Mouse (Mus musculus): Measurements from ENCODE around the gene Nrbp1. TPM values are rescaled to one million over a fixed set of nuclear protein-coding genes. Genes with fewer than 3 reads are reported as not detected.

Nrbp1 gene
- polyA plus RNA-seq, 1 experiment from 2014 or later = 44.9 TPM

DNA sequence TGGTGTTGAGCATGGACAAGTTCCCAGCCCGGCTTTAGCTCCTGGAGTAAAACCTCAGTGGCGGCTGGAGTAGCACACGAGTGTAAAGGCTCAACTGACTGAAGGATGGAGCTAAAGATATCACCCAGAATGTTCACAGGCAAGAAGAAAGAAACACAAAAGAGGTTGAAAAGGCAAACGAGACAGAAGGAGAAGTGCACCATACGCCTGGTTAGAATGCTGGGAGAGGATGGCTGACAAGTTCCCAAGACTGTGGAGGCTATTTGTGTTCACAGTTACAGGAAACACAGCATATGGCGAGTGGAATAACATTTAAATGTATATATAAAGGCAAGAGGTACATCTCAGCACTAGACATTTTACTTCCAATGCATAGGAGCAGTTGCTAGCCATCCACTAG, 32.4 kb downstream of the Nrbp1 start:
- ATAC-seq (ENCODE audit: low read depth) = no peak
- 61% methylated on average over 6 of the region's 6 CpGs for WGBS (ENCODE audit: insufficient replicate concordance)

GRCm38 (mm10) chr5:31279245-31279988, 38.8 kb downstream of the Nrbp1 start:
- H3K9me3 ChIP-seq (replicated peaks; ENCODE audit: control insufficient read depth, low read length) = no peaks in the 10 kb centered on the region
- no peaks in the 10 kb centered on the region for H3K36me3 ChIP-seq (ENCODE audit: control insufficient read depth, insufficient read depth)
- no peak overlapping the region for H3K4me3 ChIP-seq (ENCODE audit: low read depth, low read length)
- WGBS (ENCODE audit: insufficient replicate concordance) = 58% methylated on average over 20 of the region's 20 CpGs
- H3K9ac ChIP-seq (ENCODE audit: low read depth, low read length) = no peak overlapping the region
- no peaks in the 10 kb centered on the region for H3K4me1 ChIP-seq (ENCODE audit: control insufficient read depth, low read depth, low read length)
- no peak for ATAC-seq (ENCODE audit: low read depth)
- H3K4me2 ChIP-seq (ENCODE audit: low read depth, low read length) = no peak overlapping the region
- H3K27me3 ChIP-seq (ENCODE audit: control insufficient read depth, insufficient read depth, low read depth, low read length) = no peaks in the 10 kb centered on the region
- no peak overlapping the region for H3K27ac ChIP-seq (ENCODE audit: low read length)

More for the DNA sequence above, 32.4 kb downstream of the Nrbp1 start:
- Histone ChIP-seq H3K27me3 (ENCODE audit: control insufficient read depth, insufficient read depth, low read depth, low read length) (no peaks in the 10 kb centered on the region), H3K27ac (ENCODE audit: low read length) (no peak overlapping the region), H3K4me1 (ENCODE audit: control insufficient read depth, low read depth, low read length) (no peaks in the 10 kb centered on the region), H3K36me3 (ENCODE audit: control insufficient read depth, insufficient read depth) (no peaks in the 10 kb centered on the region), H3K9me3 (replicated peaks; ENCODE audit: control insufficient read depth, low read length) (no peaks in the 10 kb centered on the region), H3K4me2 (ENCODE audit: low read depth, low read length) (no peak overlapping the region), H3K4me3 (ENCODE audit: low read depth, low read length) (no peak overlapping the region), H3K9ac (ENCODE audit: low read depth, low read length) (no peak overlapping the region)

GRCm38 (mm10) chr5:31288225-31288624, 47.6 kb downstream of the Nrbp1 start:
- no peak for ATAC-seq (ENCODE audit: low read depth)
- Histone ChIP-seq H3K27ac (ENCODE audit: low read length) (no peak overlapping the region), H3K4me1 (ENCODE audit: control insufficient read depth, low read depth, low read length) (peaks cover 11% of the 10 kb centered on the region), H3K4me2 (ENCODE audit: low read depth, low read length) (no peak overlapping the region), H3K9me3 (replicated peaks; ENCODE audit: control insufficient read depth, low read length) (no peaks in the 10 kb centered on the region), H3K27me3 (ENCODE audit: control insufficient read depth, insufficient read depth, low read depth, low read length) (no peaks in the 10 kb centered on the region), H3K36me3 (ENCODE audit: control insufficient read depth, insufficient read depth) (no peaks in the 10 kb centered on the region), H3K9ac (ENCODE audit: low read depth, low read length) (no peak overlapping the region), H3K4me3 (ENCODE audit: low read depth, low read length) (no peak overlapping the region)
- 27% methylated on average over 4 of the region's 4 CpGs for WGBS (ENCODE audit: insufficient replicate concordance)

DNA sequence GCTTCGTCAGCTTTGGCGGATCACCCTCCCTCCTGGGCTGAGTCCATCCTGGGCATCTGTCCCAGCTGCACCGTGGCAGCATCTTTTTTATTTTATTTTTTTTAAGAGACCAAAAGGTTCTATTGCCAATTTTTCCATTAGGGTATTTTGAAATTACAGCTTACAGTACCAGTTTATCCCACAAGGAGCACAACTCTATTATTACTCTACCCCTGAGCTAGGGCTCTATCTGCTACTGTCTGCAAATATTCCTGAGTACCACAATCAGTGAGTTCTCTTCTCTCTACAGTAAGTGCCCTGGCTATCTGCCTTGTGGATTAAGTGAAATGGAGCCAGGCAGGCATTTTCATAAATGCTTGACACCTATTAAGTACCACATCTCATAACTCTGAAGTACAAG, 48.0 kb downstream of the Nrbp1 start:
- Histone ChIP-seq H3K9ac (ENCODE audit: low read depth, low read length) (no peak overlapping the region), H3K27ac (ENCODE audit: low read length) (no peak overlapping the region), H3K4me1 (ENCODE audit: control insufficient read depth, low read depth, low read length) (peaks cover 11% of the 10 kb centered on the region), H3K36me3 (ENCODE audit: control insufficient read depth, insufficient read depth) (no peaks in the 10 kb centered on the region), H3K27me3 (ENCODE audit: control insufficient read depth, insufficient read depth, low read depth, low read length) (no peaks in the 10 kb centered on the region; the same call in 1 of the 2 replicates), H3K4me2 (ENCODE audit: low read depth, low read length) (no peak overlapping the region), H3K9me3 (replicated peaks; ENCODE audit: control insufficient read depth, low read length) (no peaks in the 10 kb centered on the region), H3K4me3 (ENCODE audit: low read depth, low read length) (no peak overlapping the region)
- ATAC-seq (ENCODE audit: low read depth) = no peak
- 62% methylated on average over 3 of the region's 3 CpGs for WGBS (ENCODE audit: insufficient replicate concordance)

DNA sequence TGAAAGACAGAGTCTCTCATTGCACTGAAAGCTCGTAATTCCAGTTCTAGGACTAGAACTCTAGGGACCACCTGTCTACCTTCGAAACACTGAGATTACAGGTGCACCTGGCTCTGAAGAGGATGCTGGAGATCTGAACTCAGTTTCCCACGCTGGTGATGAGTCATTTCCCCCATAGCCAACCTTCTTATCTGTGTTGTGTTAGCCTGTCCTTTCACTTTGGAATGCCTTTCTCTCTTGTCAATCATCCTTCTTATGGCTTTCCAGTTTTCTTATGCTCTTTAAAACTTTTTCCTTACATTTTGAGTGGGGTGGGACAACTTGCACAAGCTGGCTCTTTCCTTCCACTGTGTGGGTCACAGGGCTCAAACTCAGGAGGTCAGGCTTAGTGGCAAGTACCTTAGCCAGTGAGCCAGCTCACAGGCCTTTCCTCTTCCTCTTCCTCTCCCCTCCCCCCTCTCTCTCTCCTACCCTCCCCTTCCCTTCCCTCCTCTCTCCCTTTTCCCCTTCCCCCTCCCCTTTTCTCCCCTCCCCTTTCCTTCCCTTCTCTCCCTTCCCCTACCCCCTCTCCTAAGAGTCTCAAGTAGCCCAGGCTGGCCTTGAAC, 49.1 kb downstream of the Nrbp1 start:
- Histone ChIP-seq H3K27me3 (ENCODE audit: control insufficient read depth, insufficient read depth, low read depth, low read length) (peaks cover 4% of the 10 kb centered on the region), H3K4me2 (ENCODE audit: low read depth, low read length) (no peak overlapping the region), H3K9ac (ENCODE audit: low read depth, low read length) (no peak overlapping the region), H3K27ac (ENCODE audit: low read length) (no peak overlapping the region), H3K4me3 (ENCODE audit: low read depth, low read length) (no peak overlapping the region), H3K36me3 (ENCODE audit: control insufficient read depth, insufficient read depth) (no peaks in the 10 kb centered on the region), H3K9me3 (replicated peaks; ENCODE audit: control insufficient read depth, low read length) (no peaks in the 10 kb centered on the region), H3K4me1 (ENCODE audit: control insufficient read depth, low read depth, low read length) (peaks cover 11% of the 10 kb centered on the region)
- ATAC-seq (ENCODE audit: low read depth) = no peak
- WGBS (ENCODE audit: insufficient replicate concordance) = 44% methylated on average over 3 of the region's 3 CpGs

DNA sequence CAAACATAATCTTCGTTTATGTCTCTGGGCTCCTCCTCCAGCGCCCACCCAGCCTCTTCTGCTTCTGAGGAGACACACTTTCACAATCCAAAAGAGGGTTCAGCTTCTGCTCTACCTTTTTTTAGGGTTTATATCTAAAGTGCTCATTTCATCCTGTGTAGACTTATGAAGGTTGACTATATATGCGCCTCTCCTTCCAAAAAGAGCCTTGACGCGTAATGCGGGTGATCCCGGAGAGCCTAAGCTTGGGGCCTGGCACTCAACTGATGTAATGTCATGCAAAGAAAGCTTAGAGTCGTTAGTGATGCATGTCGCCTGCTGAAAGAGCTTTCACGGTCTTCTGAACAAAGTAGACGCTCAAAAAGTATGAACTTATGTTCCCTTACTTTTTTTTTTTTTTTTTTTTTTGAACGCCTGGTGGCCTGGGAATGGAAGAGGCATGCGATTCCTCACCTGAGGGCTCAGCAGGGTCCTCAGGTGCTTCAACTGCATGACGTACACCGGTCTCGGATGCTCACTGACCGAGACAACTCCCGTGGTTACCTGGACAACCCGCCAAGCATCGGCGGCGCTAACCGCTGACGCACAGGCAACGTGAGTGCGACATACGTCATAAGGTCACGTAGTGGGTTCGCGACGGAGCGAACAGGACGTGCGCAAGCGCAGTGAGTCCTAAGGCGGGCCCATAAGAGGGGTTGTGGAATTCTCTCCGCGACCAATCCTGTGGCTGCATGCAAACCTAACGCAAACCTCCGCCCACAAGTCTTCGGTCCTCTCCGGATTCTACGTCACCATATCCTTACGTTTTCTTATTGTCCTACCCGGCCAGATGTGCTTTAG, 50.1 kb downstream of the Nrbp1 start, which contains the start of gene Ift172:
Gene Ift172 (minus strand): TSS at position 596 of the 840 bp plus-strand sequence.
- Histone ChIP-seq H3K9me3 (replicated peaks; ENCODE audit: control insufficient read depth, low read length) (no peaks in the 10 kb centered on the region), H3K27ac (ENCODE audit: low read length) (peak within 1 kb of the TSS; percentile 77), H3K36me3 (ENCODE audit: control insufficient read depth, insufficient read depth) (no peaks in the 10 kb centered on the region), H3K4me3 (ENCODE audit: low read depth, low read length) (peak within 1 kb of the TSS; percentile 66), H3K4me1 (ENCODE audit: control insufficient read depth, low read depth, low read length) (peaks cover 15% of the 10 kb centered on the region), H3K27me3 (ENCODE audit: control insufficient read depth, insufficient read depth, low read depth, low read length) (peaks cover 15% of the 10 kb centered on the region), H3K9ac (ENCODE audit: low read depth, low read length) (peak within 1 kb of the TSS; percentile 69), H3K4me2 (ENCODE audit: low read depth, low read length) (peak within 1 kb of the TSS; percentile 90)
- ATAC-seq (ENCODE audit: low read depth) = peak; percentile 98
- WGBS (ENCODE audit: insufficient replicate concordance) = 2% methylated on average over 45 of the region's 45 CpGs

GRCm38 (mm10) chr5:31291361-31291688, 50.7 kb downstream of the Nrbp1 start:
- Histone ChIP-seq H3K4me3 (ENCODE audit: low read depth, low read length) (peak overlapping the region; percentile 66), H3K36me3 (ENCODE audit: control insufficient read depth, insufficient read depth) (no peaks in the 10 kb centered on the region), H3K9me3 (replicated peaks; ENCODE audit: control insufficient read depth, low read length) (no peaks in the 10 kb centered on the region), H3K9ac (ENCODE audit: low read depth, low read length) (peak overlapping the region; percentile 69), H3K4me2 (ENCODE audit: low read depth, low read length) (peak overlapping the region; percentile 90), H3K27ac (ENCODE audit: low read length) (peak overlapping the region; percentile 77), H3K27me3 (ENCODE audit: control insufficient read depth, insufficient read depth, low read depth, low read length) (peaks cover 20% of the 10 kb centered on the region), H3K4me1 (ENCODE audit: control insufficient read depth, low read depth, low read length) (peaks cover 15% of the 10 kb centered on the region)
- 7% methylated on average over 9 of the region's 9 CpGs for WGBS (ENCODE audit: insufficient replicate concordance)
- ATAC-seq (ENCODE audit: low read depth) = peak; percentile 28

DNA sequence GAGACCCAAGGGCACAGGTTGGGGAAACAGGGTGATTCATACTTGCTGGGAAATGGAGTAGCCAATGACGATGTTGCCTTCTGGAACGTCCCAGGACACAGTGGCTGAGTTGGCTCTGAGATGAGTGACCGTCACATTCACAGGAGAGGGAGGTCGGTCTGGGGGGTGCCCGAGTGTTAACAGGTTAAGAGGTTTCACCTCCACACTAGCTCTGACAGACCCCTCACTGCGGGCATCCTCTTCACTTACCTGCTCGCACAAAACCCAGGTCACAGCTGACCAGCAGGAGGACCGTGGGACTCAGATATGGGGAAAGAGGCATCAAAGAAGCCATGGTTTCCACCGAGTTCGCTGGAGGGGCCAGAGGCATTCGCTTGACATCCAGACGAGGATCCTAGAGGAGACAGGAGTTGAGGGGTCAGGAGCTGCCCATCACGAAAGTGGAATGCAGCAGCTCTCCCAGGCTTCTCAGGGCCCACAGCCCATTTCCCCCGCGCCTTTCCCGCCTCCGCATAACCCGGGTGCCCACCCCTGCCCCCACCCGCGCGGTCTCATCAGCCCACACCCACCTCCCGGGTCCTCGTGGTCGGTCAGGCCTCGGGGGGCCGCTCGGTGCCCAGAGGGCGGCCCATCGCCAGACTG, 54.4 kb downstream of the Nrbp1 start:
- no peak for ATAC-seq (ENCODE audit: low read depth)

More for the DNA sequence above, 54.4 kb downstream of the Nrbp1 start:
- Histone ChIP-seq H3K9ac (ENCODE audit: low read depth, low read length) (peak overlapping the region; percentile 43), H3K4me1 (ENCODE audit: control insufficient read depth, low read depth, low read length) (peaks cover 14% of the 10 kb centered on the region), H3K27me3 (ENCODE audit: control insufficient read depth, insufficient read depth, low read depth, low read length) (peaks cover 28% of the 10 kb centered on the region), H3K4me2 (ENCODE audit: low read depth, low read length) (peak overlapping the region; percentile 69), H3K9me3 (replicated peaks; ENCODE audit: control insufficient read depth, low read length) (no peaks in the 10 kb centered on the region), H3K27ac (ENCODE audit: low read length) (no peak overlapping the region), H3K36me3 (ENCODE audit: control insufficient read depth, insufficient read depth) (no peaks in the 10 kb centered on the region), H3K4me3 (ENCODE audit: low read depth, low read length) (peak overlapping the region; percentile 59)
- 14% methylated on average over 29 of the region's 29 CpGs for WGBS (ENCODE audit: insufficient replicate concordance)

Data from liver, embryonic 16.5 days (tissue).